Mouse (Mus musculus) forebrain, postnatal 0 days (tissue): Measurements from ENCODE around the gene Il1rap. TPM values are rescaled to one million over a fixed set of nuclear protein-coding genes. Genes with fewer than 3 reads are reported as not detected.

ENCODE experiments used
- ATAC-seq: fragments of 200-750 bp; cut with Nextera tagmentation; 2 replicates; pipeline ENCODE4 v1.8.0; 2017; ENCODE audit warnings: mild to moderate bottlenecking, moderate library complexity
- DNase-seq: peaks from one replicate; pipeline ENCODE4 v3.0.0-alpha.2; 2015
- H3K27ac ChIP-seq: fragments of 300-500 bp; sonication (generic); 2 replicates; pipeline ENCODE4 v1.5.1; 2014; ENCODE audit warnings: low read depth, mild to moderate bottlenecking, antibody characterized with exemption, low read length, moderate library complexity, mixed read lengths
- H3K27me3 ChIP-seq: fragments of 300-500 bp; sonication (generic); 2 replicates; pipeline ENCODE4 v1.6.1; 2014; ENCODE audit warnings: mild to moderate bottlenecking, low read length, mixed read lengths; ENCODE audit not compliant: insufficient read depth
- H3K36me3 ChIP-seq: fragments of 300-500 bp; sonication (generic); 2 replicates; pipeline ENCODE4 v1.6.1; 2014; ENCODE audit warnings: mild to moderate bottlenecking, moderate library complexity; ENCODE audit not compliant: insufficient read depth
- H3K4me1 ChIP-seq: fragments of 300-500 bp; sonication (generic); 2 replicates; pipeline ENCODE4 v1.6.1; 2014; ENCODE audit warnings: antibody characterized with exemption; ENCODE audit not compliant: insufficient read depth
- H3K4me2 ChIP-seq: fragments of 300-500 bp; sonication (generic); 2 replicates; pipeline ENCODE4 v1.6.1; 2014; ENCODE audit warnings: low read depth, mild to moderate bottlenecking, moderate library complexity
- H3K4me3 ChIP-seq: fragments of 300-500 bp; sonication (generic); 2 replicates; pipeline ENCODE4 v1.5.1; 2014; ENCODE audit warnings: low read depth, low read length, mixed read lengths
- H3K9ac ChIP-seq: fragments of 300-500 bp; sonication (generic); 2 replicates; pipeline ENCODE4 v1.6.1; 2014; ENCODE audit warnings: mild to moderate bottlenecking
- H3K9me3 ChIP-seq: fragments of 300-500 bp; sonication (generic); 2 replicates; pipeline ENCODE4 v1.6.1; 2016; ENCODE audit warnings: low read length
- CTCF ChIP-seq: sonication (generic); IDR thresholded peaks from 2 replicates; pipeline ENCODE4 v1.5.1; 2016; ENCODE audit warnings: antibody characterized with exemption, control low read depth, low read depth
- WGBS: fragments of 180-500 bp; shearing (Covaris S2); extraction: QIAGEN DNeasy Blood & Tissue Kit; methylation state at CpG from one replicate; pipeline ENCODE4 v1.1.7; 2014; 5-methylcytosine and 5-hydroxymethylcytosine counted together
- polyA plus RNA-seq: library from polyadenylated mRNA; unstranded; fragments of >200 nt; fragmentation: Nextera tagmentation; extraction: Ambion mirVana; gene quantifications from 2 replicates; pipeline ENCODE4 v1.2.1, GENCODE M21; 2015
- total RNA-seq: library from RNA; depleted of rRNA; stranded (reverse); fragments of >200 nt; gene quantifications from 2 replicates; pipeline ENCODE4 v1.2.3, GENCODE M21; 2014

Il1rap gene
- total and polyA plus RNA-seq, 2 experiments from 2014 or later: 4.7 to 9.3 TPM

DNA sequence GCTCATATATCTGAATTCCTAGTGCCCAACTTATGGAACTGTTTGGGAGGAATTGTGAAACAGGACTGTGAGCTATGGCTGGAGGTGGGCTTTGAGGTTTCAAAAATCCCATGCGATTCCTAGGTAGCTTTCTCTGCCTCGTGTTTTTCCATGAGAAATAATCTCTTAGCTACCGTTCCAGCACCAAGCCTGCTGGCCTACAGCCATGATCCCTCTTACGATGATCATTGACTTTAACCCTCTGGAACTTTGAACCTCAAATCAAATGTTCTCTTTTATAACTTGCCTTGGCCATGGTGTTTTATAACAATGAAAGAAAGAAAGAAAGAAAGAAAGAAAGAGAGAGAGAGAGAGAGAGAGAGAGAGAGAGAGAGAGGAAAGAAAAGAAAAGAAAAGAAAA, 116.6 kb downstream of the Il1rap start:
- Histone ChIP-seq H3K9me3 (no peaks in the 10 kb centered on the region), H3K4me3 (no peak overlapping the region)
- 85% methylated on average over 4 of the region's 4 CpGs for WGBS

DNA sequence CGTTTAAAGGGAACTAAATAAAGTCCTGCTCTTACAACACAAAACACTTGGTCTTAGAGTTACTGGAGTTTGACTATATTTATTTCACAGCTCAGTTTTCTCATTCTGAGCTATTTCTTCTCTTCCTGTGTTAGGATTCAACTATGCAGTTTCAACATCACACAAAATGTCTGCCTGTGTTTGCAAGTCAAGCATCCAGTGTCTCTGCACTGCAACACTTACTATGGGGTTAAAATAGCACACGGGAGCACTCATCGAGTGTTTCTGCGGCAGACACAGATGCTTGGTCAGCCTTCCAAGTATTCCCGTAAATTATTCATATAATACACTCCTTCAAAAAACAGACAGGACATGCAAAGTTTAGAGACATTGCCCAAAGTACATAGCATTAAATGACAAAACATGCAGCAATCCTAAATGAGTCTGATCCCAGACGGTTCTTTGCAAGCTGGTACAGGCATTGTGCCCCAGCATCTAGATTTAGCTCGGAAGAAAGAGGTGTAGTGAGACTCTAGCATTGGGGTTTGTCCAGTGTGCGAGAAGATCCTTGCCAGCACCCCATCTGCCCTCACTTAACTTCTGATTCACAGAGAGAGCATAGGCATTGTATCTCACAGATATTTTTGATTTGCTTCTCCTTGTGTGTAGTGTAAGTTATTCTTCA, 119.1 kb downstream of the Il1rap start:
- Histone ChIP-seq H3K4me3 (no peak overlapping the region), H3K4me1 (no peaks in the 10 kb centered on the region), H3K4me2 (no peak overlapping the region), H3K9ac (no peak overlapping the region), H3K27me3 (no peaks in the 10 kb centered on the region), H3K9me3 (no peaks in the 10 kb centered on the region), H3K36me3 (no peaks in the 10 kb centered on the region), H3K27ac (no peak overlapping the region)
- peak; percentile 71 for ATAC-seq
- DNase-seq: peak; percentile 22
- 68% methylated on average over 8 of the region's 8 CpGs for WGBS
- TF ChIP-seq CTCF: no peak

More for the DNA sequence above, 116.6 kb downstream of the Il1rap start:
- Histone ChIP-seq H3K4me1 (no peaks in the 10 kb centered on the region), H3K27me3 (no peaks in the 10 kb centered on the region), H3K9ac (no peak overlapping the region), H3K27ac (no peak overlapping the region), H3K4me2 (no peak overlapping the region), H3K36me3 (no peaks in the 10 kb centered on the region)
- DNase-seq (no peak), ATAC-seq (no peak)
- TF ChIP-seq CTCF: no peak

DNA sequence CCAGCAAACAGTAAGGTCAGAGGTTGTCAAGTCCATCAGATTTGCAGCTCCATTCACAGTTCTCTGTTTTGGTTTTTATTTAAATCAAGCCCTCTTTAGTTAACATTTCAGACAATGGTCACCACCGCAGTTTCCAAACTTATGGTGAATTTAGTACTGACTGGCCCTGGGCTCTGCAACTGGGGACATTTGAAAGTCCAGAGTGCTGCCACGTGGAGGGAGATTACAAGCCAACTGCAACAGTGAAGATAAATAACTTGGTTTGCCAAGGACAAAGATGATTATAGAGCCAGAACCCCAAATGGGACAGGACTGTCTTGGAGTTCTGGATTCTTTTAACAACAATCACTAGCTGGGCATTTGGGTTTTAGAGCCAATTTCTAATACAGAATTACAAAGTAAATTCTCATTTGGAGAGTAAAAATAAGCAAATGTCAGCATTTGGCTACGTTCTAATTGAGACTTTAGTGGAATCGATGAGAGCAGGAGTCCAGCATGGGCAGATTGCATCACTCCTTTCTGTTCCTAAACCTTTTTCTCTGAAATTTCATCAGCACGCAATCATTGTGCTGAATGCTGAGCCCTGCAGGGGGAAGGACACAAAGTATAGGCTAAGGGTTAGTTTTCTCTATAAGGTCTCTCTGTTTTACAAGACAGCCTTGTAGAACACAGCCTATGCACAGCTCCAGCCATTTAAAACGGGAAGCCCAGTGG, 124.3 kb downstream of the Il1rap start:
- H3K4me1 ChIP-seq: no peaks in the 10 kb centered on the region
- no peak overlapping the region for H3K9ac ChIP-seq
- H3K9me3 ChIP-seq: no peaks in the 10 kb centered on the region
- H3K36me3 ChIP-seq: no peaks in the 10 kb centered on the region
- H3K4me3 ChIP-seq: no peak overlapping the region
- no peak for DNase-seq
- H3K27ac ChIP-seq: no peak overlapping the region
- no peak for TF ChIP-seq CTCF
- no peaks in the 10 kb centered on the region for H3K27me3 ChIP-seq
- no peak overlapping the region for H3K4me2 ChIP-seq
- WGBS: 65% methylated on average over 6 of the region's 6 CpGs
- no peak for ATAC-seq

DNA sequence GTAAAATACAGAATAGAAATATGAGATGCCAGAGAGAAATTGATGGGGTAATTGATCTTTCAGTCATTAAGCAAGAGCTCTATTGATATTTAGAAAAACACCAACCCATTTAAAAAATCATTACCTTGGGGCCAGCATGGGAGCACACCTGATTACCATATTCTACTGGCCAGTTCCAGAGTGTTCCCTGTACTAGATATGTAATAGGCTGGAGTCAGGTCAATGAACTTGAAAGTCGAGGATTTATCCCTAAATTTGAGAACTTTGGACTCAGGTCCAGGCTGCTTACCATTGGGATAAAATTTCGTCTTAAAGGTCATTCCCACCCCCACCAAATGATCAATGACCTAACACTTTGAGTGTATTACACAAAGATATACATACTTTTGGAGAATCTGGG, 125.0 kb downstream of the Il1rap start:
- 80% methylated on average over 2 of the region's 2 CpGs for WGBS
- H3K27ac ChIP-seq: no peak overlapping the region
- no peaks in the 10 kb centered on the region for H3K27me3 ChIP-seq
- no peaks in the 10 kb centered on the region for H3K9me3 ChIP-seq
- H3K36me3 ChIP-seq: no peaks in the 10 kb centered on the region
- no peaks in the 10 kb centered on the region for H3K4me1 ChIP-seq
- no peak for TF ChIP-seq CTCF
- no peak overlapping the region for H3K9ac ChIP-seq
- no peak for DNase-seq
- no peak overlapping the region for H3K4me2 ChIP-seq
- no peak for ATAC-seq
- H3K4me3 ChIP-seq: no peak overlapping the region

- H3K36me3 ChIP-seq: no peaks in the 10 kb centered on the region
- DNase-seq: no peak
- H3K27me3 ChIP-seq: no peaks in the 10 kb centered on the region
- H3K27ac ChIP-seq: no peak overlapping the region
- no peak for ATAC-seq
- H3K4me2 ChIP-seq: no peak overlapping the region
- H3K9ac ChIP-seq: no peak overlapping the region
- TF ChIP-seq CTCF: no peak
- no peak overlapping the region for H3K4me3 ChIP-seq
- 78% methylated on average over 3 of the region's 3 CpGs for WGBS
- H3K9me3 ChIP-seq: no peaks in the 10 kb centered on the region
- H3K4me1 ChIP-seq: no peaks in the 10 kb centered on the region
These were observed 129.4 kb downstream of the Il1rap start for GRCm38 (mm10) chr16:26710922-26711321.

- no peak overlapping the region for H3K9ac ChIP-seq
- no peak for ATAC-seq
- H3K9me3 ChIP-seq: no peaks in the 10 kb centered on the region
- H3K4me3 ChIP-seq: no peak overlapping the region
- TF ChIP-seq CTCF: no peak
- H3K27ac ChIP-seq: no peak overlapping the region
- H3K4me2 ChIP-seq: no peak overlapping the region
- WGBS: 64% methylated on average over 5 of the region's 5 CpGs
- DNase-seq: no peak
- H3K27me3 ChIP-seq: no peaks in the 10 kb centered on the region
- no peaks in the 10 kb centered on the region for H3K36me3 ChIP-seq
- H3K4me1 ChIP-seq: no peaks in the 10 kb centered on the region
These were observed 132.2 kb downstream of the Il1rap start for GRCm38 (mm10) chr16:26713538-26714316.

GRCm38 (mm10) chr16:26722464-26722863, 141.0 kb downstream of the Il1rap start:
- H3K36me3 ChIP-seq: no peaks in the 10 kb centered on the region
- no peak for TF ChIP-seq CTCF
- 54% methylated on average over 11 of the region's 11 CpGs for WGBS
- peak; percentile 59 for DNase-seq
- H3K4me3 ChIP-seq: no peak overlapping the region
- H3K27me3 ChIP-seq: no peaks in the 10 kb centered on the region
- no peaks in the 10 kb centered on the region for H3K9me3 ChIP-seq
- no peak overlapping the region for H3K9ac ChIP-seq
- no peaks in the 10 kb centered on the region for H3K4me1 ChIP-seq
- H3K4me2 ChIP-seq: no peak overlapping the region
- ATAC-seq: peak; percentile 81
- H3K27ac ChIP-seq: no peak overlapping the region
